Mouse (Mus musculus): ENCODE data around the gene Zscan26. TPM values are rescaled to one million over a fixed set of nuclear protein-coding genes. Genes with fewer than 3 reads are reported as not detected.
"Not testable (repeated sequence)": the region's sequence is repeated elsewhere in the genome, so short reads cannot be mapped to it uniquely, and the experiment has no call there.

The Zscan26 gene
- polyA plus RNA-seq, 1 experiment = 3.5 TPM

DNA sequence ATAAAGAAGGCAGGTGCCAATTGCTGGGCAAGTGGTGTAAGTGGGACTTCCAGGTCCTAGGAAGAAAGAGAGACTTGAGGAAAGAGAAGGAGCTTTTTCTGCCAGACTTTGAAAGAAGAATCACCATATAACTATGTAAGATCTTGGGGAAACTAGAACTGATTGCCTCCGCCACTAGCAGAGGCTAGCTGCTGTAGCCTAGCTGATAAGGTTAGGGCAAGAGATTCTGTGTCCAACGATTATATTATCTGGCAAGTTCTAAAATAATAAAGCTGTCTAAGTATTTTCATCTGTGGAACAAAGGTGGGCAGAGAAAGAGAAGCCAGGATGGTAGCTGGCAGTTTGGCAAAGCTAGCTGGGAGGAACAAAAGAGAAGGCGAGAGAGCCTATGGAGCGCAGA is 18.9 kb upstream of the Zscan26 start:
- peaks cover 6% of the 10 kb centered on the region for H3K27me3 ChIP-seq (ENCODE audit: control insufficient read depth, insufficient read depth, insufficient read length)
- no peaks in the 10 kb centered on the region for H3K79me2 ChIP-seq (ENCODE audit: control insufficient read depth, insufficient read depth)
- TF ChIP-seq MAX (IDR thresholded peaks at IDR 0.05) = no peak
- H3K4me3 ChIP-seq (ENCODE audit: insufficient read depth, poor library complexity, severe bottlenecking) = no peak overlapping the region
- H3ac ChIP-seq (ENCODE audit: control insufficient read depth, insufficient read length, low read depth) = no peak overlapping the region
- H3K36me3 ChIP-seq (ENCODE audit: control insufficient read depth, insufficient read depth) = no peaks in the 10 kb centered on the region
- H3K79me3 ChIP-seq (ENCODE audit: low read depth) = no peaks in the 10 kb centered on the region

DNA sequence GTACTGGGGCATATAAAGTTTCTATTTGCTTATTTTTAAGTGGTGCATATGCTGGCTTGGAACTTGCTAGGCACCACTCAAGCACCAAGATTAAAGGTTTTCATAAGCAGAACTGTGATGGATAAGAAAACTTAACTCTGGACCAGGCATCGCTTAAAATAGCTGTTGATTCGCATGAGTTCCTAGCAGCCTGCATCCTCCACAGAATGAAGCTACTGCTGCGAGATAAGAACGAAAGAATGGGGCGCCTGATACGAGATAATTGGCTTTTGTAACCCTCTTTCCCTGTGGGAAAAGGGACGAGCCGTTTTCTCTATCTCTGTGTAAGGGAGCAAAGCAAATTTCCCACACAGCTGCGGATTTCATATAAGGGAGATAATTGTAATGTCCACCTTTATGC is 15.6 kb upstream of the Zscan26 start:
- H3K36me3 ChIP-seq (ENCODE audit: control insufficient read depth, insufficient read depth) = no peaks in the 10 kb centered on the region
- no peak overlapping the region for H3ac ChIP-seq (ENCODE audit: control insufficient read depth, insufficient read length, low read depth)
- TF ChIP-seq CEBPB (IDR thresholded peaks at IDR 0.05; ENCODE audit: low read depth) = no peak
- TF ChIP-seq MYOD1 (IDR thresholded peaks at IDR 0.05; ENCODE audit: control insufficient read depth, insufficient read length, low read depth) = no peak
- no peak for TF ChIP-seq MYOG (IDR thresholded peaks at IDR 0.05; ENCODE audit: control insufficient read depth, extremely low read depth, insufficient read length)
- no peak for TF ChIP-seq MAX (IDR thresholded peaks at IDR 0.05)
- TF ChIP-seq USF1 (IDR thresholded peaks at IDR 0.05; ENCODE audit: low read depth) = no peak
- TF ChIP-seq FOSL1 (IDR thresholded peaks at IDR 0.05; ENCODE audit: insufficient read depth, low read length, poor library complexity, severe bottlenecking) = no peak
- no peak for TF ChIP-seq CTCF (IDR thresholded peaks at IDR 0.05; ENCODE audit: control insufficient read depth, insufficient read depth, insufficient read length)
- no peaks in the 10 kb centered on the region for H3K79me3 ChIP-seq (ENCODE audit: low read depth)
- H3K27me3 ChIP-seq (ENCODE audit: control insufficient read depth, insufficient read depth, insufficient read length) = peaks cover 6% of the 10 kb centered on the region
- H3K4me3 ChIP-seq (ENCODE audit: insufficient read depth, poor library complexity, severe bottlenecking) = no peak overlapping the region
- H3K79me2 ChIP-seq (ENCODE audit: control insufficient read depth, insufficient read depth) = no peaks in the 10 kb centered on the region

DNA sequence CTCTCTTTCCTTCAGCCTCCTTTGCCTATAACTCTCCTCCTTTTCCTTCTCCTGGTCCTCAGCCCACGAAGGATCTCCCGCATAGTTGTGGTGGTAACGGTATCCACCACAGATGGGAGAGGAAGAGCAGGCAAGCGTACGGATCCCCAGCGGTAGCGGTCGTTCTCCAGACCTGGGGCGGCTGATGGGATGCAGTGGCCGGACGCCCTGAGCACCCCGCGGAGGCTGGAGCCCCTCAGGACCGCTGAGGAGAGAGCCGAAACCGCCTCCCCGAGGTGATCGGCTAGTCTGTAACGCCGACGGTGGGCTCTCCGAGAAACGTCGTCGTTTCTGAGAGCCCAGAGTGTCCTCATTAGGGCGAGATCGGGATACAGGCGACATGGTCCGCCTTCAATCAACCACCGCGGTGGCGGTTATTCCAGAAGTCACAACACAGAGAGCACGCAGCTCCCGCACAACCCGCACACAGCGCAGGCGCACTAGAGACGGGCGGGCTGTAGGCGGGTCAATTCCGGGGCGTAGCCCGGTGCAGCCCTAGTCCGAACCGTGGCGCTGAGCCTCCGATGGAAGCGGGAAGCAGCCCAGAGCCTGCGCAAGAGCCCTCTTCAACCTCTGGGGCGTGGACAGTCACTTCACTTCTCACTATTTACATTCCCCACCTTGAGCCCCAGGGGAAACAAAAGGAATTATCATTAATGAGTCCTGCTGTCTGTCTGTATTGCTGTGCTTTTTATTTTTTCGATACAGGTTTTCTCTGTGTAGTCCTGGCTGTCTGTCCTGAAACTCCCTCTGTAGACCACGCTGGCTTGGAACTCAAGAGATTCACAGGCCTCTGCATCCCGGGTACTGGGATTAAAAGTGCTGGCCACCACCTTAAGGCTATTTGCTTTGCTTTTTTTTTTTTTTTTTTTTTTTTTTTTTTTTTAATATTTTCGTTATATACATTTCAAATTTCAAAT is 14.8 kb upstream of the Zscan26 start, which contains the start of gene Nkapl:
Nkapl (minus strand) TSS at position 449 of the 959 bp plus-strand sequence.
- no peak within 1 kb of the TSS for H3K4me3 ChIP-seq (ENCODE audit: insufficient read depth, poor library complexity, severe bottlenecking)
- H3K79me2 ChIP-seq (ENCODE audit: control insufficient read depth, insufficient read depth) = no peaks in the 10 kb centered on the region
- no peak within 1 kb of the TSS for H3ac ChIP-seq (ENCODE audit: control insufficient read depth, insufficient read length, low read depth)
- H3K27me3 ChIP-seq (ENCODE audit: control insufficient read depth, insufficient read depth, insufficient read length) = peaks cover 6% of the 10 kb centered on the region
- H3K79me3 ChIP-seq (ENCODE audit: low read depth) = no peaks in the 10 kb centered on the region
- no peaks in the 10 kb centered on the region for H3K36me3 ChIP-seq (ENCODE audit: control insufficient read depth, insufficient read depth)
- TF ChIP-seq USF1 (IDR thresholded peaks at IDR 0.05; ENCODE audit: low read depth) = no peak
- no peak for TF ChIP-seq MAX (IDR thresholded peaks at IDR 0.05)
- TF ChIP-seq MYOD1 (IDR thresholded peaks at IDR 0.05; ENCODE audit: control insufficient read depth, insufficient read length, low read depth) = no peak
- TF ChIP-seq CEBPB (IDR thresholded peaks at IDR 0.05; ENCODE audit: low read depth) = no peak
- no peak for TF ChIP-seq CTCF (IDR thresholded peaks at IDR 0.05; ENCODE audit: control insufficient read depth, insufficient read depth, insufficient read length)
- TF ChIP-seq MYOG (IDR thresholded peaks at IDR 0.05; ENCODE audit: control insufficient read depth, extremely low read depth, insufficient read length) = no peak
- no peak for TF ChIP-seq FOSL1 (IDR thresholded peaks at IDR 0.05; ENCODE audit: insufficient read depth, low read length, poor library complexity, severe bottlenecking)

DNA sequence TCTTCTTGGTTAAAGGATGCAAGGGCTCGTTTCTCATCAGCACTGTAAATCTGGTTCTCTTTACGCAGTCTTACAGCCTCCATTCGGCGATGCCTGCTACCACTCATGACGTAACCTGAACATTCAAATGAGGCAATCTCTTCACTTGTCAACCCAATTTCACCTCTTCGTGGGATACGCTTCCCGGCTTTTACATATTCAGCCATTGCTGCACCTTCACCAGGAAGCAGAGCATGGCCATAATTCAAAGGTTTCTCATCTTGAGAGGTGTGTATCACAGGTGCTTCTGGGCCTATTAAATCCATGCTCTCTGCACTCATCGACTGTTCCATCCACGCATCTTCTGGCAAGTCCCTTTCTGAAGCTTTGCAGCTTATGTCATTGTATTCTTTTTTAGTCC is 13.8 kb upstream of the Zscan26 start:
- Histone ChIP-seq H3K79me2 (ENCODE audit: control insufficient read depth, insufficient read depth) (no peaks in the 10 kb centered on the region), H3K36me3 (ENCODE audit: control insufficient read depth, insufficient read depth) (no peaks in the 10 kb centered on the region), H3K27me3 (ENCODE audit: control insufficient read depth, insufficient read depth, insufficient read length) (peaks cover 6% of the 10 kb centered on the region), H3ac (ENCODE audit: control insufficient read depth, insufficient read length, low read depth) (no peak overlapping the region), H3K79me3 (ENCODE audit: low read depth) (no peaks in the 10 kb centered on the region), H3K4me3 (ENCODE audit: insufficient read depth, poor library complexity, severe bottlenecking) (no peak overlapping the region)
- TF ChIP-seq MAX (IDR thresholded peaks at IDR 0.05) (no peak), MYOG (IDR thresholded peaks at IDR 0.05; ENCODE audit: control insufficient read depth, extremely low read depth, insufficient read length) (no peak), CTCF (IDR thresholded peaks at IDR 0.05; ENCODE audit: control insufficient read depth, insufficient read depth, insufficient read length) (no peak), FOSL1 (IDR thresholded peaks at IDR 0.05; ENCODE audit: insufficient read depth, low read length, poor library complexity, severe bottlenecking) (no peak), MYOD1 (IDR thresholded peaks at IDR 0.05; ENCODE audit: control insufficient read depth, insufficient read length, low read depth) (no peak), USF1 (IDR thresholded peaks at IDR 0.05; ENCODE audit: low read depth) (no peak), CEBPB (IDR thresholded peaks at IDR 0.05; ENCODE audit: low read depth) (no peak)

DNA sequence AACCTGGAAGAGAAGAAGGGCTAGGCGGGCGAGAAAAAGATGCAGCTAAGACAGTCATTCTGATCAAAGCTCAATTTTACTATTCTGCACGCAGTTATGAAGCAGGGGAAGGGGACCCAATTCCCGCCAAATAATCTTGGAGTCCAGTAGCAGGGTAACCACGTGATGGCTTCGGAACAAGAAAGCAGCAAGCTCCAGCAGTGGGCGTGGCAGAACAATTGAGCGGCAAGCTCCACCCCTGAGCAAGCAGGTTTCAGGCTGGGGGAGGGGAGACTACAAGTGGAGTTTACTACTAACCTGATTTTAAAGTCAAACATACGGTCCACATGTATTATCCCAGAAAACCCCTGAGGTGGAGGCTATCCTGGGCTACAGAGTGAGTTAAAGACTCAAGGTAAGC is 9.0 kb upstream of the Zscan26 start:
- not testable (repeated sequence) for H3K27me3 ChIP-seq (ENCODE audit: control insufficient read depth, insufficient read depth, insufficient read length); H3ac ChIP-seq (ENCODE audit: control insufficient read depth, insufficient read length, low read depth); H3K4me3 ChIP-seq (ENCODE audit: insufficient read depth, poor library complexity, severe bottlenecking); H3K79me3 ChIP-seq (ENCODE audit: low read depth); H3K36me3 ChIP-seq (ENCODE audit: control insufficient read depth, insufficient read depth); H3K79me2 ChIP-seq (ENCODE audit: control insufficient read depth, insufficient read depth)

DNA sequence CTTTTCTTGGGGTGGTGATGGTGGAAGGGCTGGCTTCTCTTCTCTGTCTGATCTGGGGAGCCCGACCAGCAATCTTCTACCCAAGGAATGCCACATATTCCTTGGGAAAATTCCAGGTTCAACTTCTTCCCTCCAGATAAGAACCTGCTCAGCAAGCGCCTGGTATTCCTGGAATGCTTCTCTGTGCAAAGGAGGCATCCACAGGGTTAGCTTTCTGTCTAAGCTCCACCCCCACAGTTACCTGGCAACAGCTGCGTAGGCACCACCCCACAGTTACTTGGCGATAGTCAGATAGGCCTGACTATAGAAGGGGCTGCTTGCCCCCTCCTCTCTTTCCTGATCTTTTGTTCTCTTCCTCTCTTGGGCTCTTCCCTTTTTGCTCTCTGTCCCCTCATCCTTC is 2.8 kb upstream of the Zscan26 start:
- Histone ChIP-seq H3K36me3 (ENCODE audit: control insufficient read depth, insufficient read depth) (no peaks in the 10 kb centered on the region), H3K4me3 (ENCODE audit: insufficient read depth, poor library complexity, severe bottlenecking) (no peak overlapping the region), H3K79me3 (ENCODE audit: low read depth) (peaks cover 17% of the 10 kb centered on the region), H3K79me2 (ENCODE audit: control insufficient read depth, insufficient read depth) (peaks cover 22% of the 10 kb centered on the region), H3K27me3 (ENCODE audit: control insufficient read depth, insufficient read depth, insufficient read length) (no peaks in the 10 kb centered on the region), H3ac (ENCODE audit: control insufficient read depth, insufficient read length, low read depth) (no peak overlapping the region)
- TF ChIP-seq MAX (IDR thresholded peaks at IDR 0.05) (no peak), USF1 (IDR thresholded peaks at IDR 0.05; ENCODE audit: low read depth) (no peak), MYOG (IDR thresholded peaks at IDR 0.05; ENCODE audit: control insufficient read depth, extremely low read depth, insufficient read length) (no peak), FOSL1 (IDR thresholded peaks at IDR 0.05; ENCODE audit: insufficient read depth, low read length, poor library complexity, severe bottlenecking) (no peak), MYOD1 (IDR thresholded peaks at IDR 0.05; ENCODE audit: control insufficient read depth, insufficient read length, low read depth) (no peak), CTCF (IDR thresholded peaks at IDR 0.05; ENCODE audit: control insufficient read depth, insufficient read depth, insufficient read length) (no peak), CEBPB (IDR thresholded peaks at IDR 0.05; ENCODE audit: low read depth) (no peak)

Data from C2C12 (cell line).